Mouse (Mus musculus) kidney, postnatal 4 days (tissue): ENCODE measurements around the gene Csrp2.

Source experiments
- DNase-seq, 2 experiments: peaks; one replicate each; pipeline ENCODE4 v3.0.0; 2021; ENCODE audit warnings: mixed read lengths in 2 of 2

Gene Csrp2

DNA sequence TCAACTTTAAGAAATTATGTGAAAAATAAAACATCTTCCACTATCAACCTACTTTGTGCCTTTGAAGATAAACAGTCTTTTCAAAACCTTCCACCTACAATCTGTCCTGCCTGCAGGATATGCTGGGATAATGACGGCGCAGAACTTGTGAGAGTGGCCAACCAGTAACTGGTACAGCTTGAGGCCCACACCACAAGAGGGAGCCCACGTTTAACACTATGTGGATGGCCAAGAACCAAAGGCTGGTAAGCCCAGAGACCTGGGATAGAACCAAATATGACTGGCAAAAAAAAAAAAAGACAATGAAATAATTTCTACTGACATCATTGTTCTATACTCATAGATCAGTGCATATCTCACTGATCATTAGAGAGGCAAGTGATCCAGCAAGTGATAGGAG is 54.9 kb downstream of the Csrp2 start:
- DNase-seq, result peak; percentile 68 to 73

- no peak for DNase-seq
Observed at GRCm38 (mm10) chr10:110974885-110975284, 55.3 kb downstream of the Csrp2 start.

- peak; percentile 54 to 56 for DNase-seq
Observed at GRCm38 (mm10) chr10:110976046-110976445, 56.5 kb downstream of the Csrp2 start.

DNA sequence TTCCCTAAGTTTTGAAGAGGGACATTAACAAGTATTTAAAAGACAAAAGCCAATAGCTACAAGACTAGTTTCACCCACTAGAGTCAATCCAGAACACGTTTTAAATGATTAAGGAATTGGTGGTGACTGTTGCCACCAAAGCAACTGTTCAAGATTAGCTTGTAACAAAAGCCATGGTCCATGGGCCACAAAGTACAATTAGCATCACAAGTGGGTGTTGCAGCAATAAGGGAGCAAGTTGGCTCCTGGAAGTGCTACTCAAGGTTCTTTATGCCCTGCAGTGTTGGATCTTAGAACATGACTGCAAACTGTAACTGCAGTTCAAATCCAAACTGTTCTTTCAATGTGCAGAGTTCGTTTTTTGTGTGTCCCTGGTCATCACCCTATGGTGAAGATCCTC is 57.8 kb downstream of the Csrp2 start:
- no peak for DNase-seq

DNA sequence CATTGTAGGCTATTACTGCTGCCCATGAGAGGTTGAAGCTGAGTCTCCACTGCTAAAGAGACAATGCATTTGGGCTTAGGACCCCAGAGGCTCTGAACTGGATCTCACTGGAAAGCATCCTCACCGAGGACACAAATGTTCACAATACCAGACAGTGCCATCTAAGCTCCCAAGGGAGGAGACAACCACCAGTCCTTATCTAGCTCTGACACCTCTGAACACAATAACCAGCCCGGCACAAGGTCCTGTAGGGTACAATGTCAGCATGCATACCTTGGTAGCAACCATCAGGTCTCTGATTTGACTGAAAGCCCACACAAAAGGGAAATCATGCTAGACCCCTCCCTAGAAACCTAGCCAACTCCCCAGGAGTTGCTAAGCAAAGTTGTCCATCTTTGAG is 59.8 kb downstream of the Csrp2 start:
- no peak for DNase-seq

- DNase-seq, result no peak
Observed at GRCm38 (mm10) chr10:110980441-110980840, 60.9 kb downstream of the Csrp2 start.

- DNase-seq, result no peak
Observed at GRCm38 (mm10) chr10:110982771-110983170, 63.2 kb downstream of the Csrp2 start.

DNA sequence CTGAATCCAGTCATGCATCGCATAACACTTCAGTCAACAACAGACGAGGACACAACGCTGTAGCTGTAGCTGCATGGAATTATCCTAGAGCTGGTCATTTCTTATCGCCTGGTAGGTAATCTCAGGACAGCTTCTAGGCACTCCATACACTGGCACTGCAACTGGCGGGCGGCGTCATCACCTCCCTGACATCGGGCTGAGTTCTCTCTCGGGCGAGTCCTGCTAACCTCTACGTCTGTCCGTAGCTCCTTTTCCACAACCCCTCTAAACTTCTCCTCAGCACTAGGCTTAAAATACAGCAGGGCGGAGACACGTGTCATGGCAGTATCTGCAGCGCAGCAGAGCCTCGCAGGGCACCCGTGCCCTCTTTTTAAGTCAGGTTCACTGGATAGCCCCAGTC is 67.1 kb downstream of the Csrp2 start:
- DNase-seq, result no peak
